Mouse (Mus musculus): ENCODE data around the gene Snph.

Snph gene

GRCm38 (mm10) chr2:151603630-151604029 lies 28.8 kb downstream of the Snph start:
- no peak for DNase-seq (ENCODE audit: low spot score in 2 of 2)

GRCm38 (mm10) chr2:151602106-151602505 lies 30.3 kb downstream of the Snph start:
- no peak for DNase-seq (ENCODE audit: low spot score in 2 of 2)

- DNase-seq (ENCODE audit: low spot score in 2 of 2): no peak
Measured at GRCm38 (mm10) chr2:151598068-151598467, 34.3 kb downstream of the Snph start.

GRCm38 (mm10) chr2:151587306-151587705 lies 45.1 kb downstream of the Snph start:
- no peak for DNase-seq (ENCODE audit: low spot score in 2 of 2)

GRCm38 (mm10) chr2:151586807-151587206 lies 45.6 kb downstream of the Snph start:
- DNase-seq (ENCODE audit: low spot score in 2 of 2): no peak

GRCm38 (mm10) chr2:151585934-151586333 lies 46.5 kb downstream of the Snph start:
- no peak for DNase-seq (ENCODE audit: low spot score in 2 of 2)

- no peak for DNase-seq (ENCODE audit: low spot score in 2 of 2)
Measured at GRCm38 (mm10) chr2:151580945-151581344, 51.4 kb downstream of the Snph start.

- no peak for DNase-seq (ENCODE audit: low spot score in 2 of 2)
Measured at GRCm38 (mm10) chr2:151579183-151579582, 53.2 kb downstream of the Snph start.

GRCm38 (mm10) chr2:151575699-151576389 lies 56.5 kb downstream of the Snph start:
- peak; percentile 48 to 51 for DNase-seq (ENCODE audit: low spot score in 2 of 2)

- DNase-seq (ENCODE audit: low spot score in 2 of 2): peak in 1 of 2 experiments; percentile 19
Measured at GRCm38 (mm10) chr2:151575119-151575698, 57.2 kb downstream of the Snph start.

GRCm38 (mm10) chr2:151574607-151575006 lies 57.8 kb downstream of the Snph start:
- no peak for DNase-seq (ENCODE audit: low spot score in 2 of 2)

- no peak for DNase-seq (ENCODE audit: low spot score in 2 of 2)
Measured at GRCm38 (mm10) chr2:151573667-151574066, 58.7 kb downstream of the Snph start.

GRCm38 (mm10) chr2:151571873-151572700 lies 60.3 kb downstream of the Snph start, which contains the start of gene Sdcbp2:
Sdcbp2 (plus strand) TSS chr2:151572622.
- DNase-seq (ENCODE audit: low spot score in 2 of 2): no peak

GRCm38 (mm10) chr2:151569452-151569851 lies 62.9 kb downstream of the Snph start:
- DNase-seq (ENCODE audit: low spot score in 2 of 2): no peak

GRCm38 (mm10) chr2:151566856-151567255 lies 65.5 kb downstream of the Snph start:
- DNase-seq (ENCODE audit: low spot score in 2 of 2): no peak

GRCm38 (mm10) chr2:151564986-151565385 lies 67.4 kb downstream of the Snph start:
- DNase-seq (ENCODE audit: low spot score in 2 of 2): no peak

GRCm38 (mm10) chr2:151564006-151564405 lies 68.4 kb downstream of the Snph start:
- DNase-seq (ENCODE audit: low spot score in 2 of 2): no peak

GRCm38 (mm10) chr2:151562930-151563921 lies 69.2 kb downstream of the Snph start:
- DNase-seq (ENCODE audit: low spot score in 2 of 2): peak; percentile 24 to 36

GRCm38 (mm10) chr2:151549615-151550121 lies 82.7 kb downstream of the Snph start:
- no peak for DNase-seq (ENCODE audit: low spot score in 2 of 2)

- no peak for DNase-seq (ENCODE audit: low spot score in 2 of 2)
Measured at GRCm38 (mm10) chr2:151546571-151546970, 85.8 kb downstream of the Snph start.

- no peak for DNase-seq (ENCODE audit: low spot score in 2 of 2)
Measured at GRCm38 (mm10) chr2:151544673-151545072, 87.7 kb downstream of the Snph start.

Measured in spleen, postnatal 36 days (tissue).